Mouse (Mus musculus): ENCODE results near the gene Slc26a11. TPM values are rescaled to one million over a fixed set of nuclear protein-coding genes. Genes with fewer than 3 reads are reported as not detected.

Gene Slc26a11
- polyA plus RNA-seq, 1 experiment from 2014 or later, result 5.1 TPM

DNA sequence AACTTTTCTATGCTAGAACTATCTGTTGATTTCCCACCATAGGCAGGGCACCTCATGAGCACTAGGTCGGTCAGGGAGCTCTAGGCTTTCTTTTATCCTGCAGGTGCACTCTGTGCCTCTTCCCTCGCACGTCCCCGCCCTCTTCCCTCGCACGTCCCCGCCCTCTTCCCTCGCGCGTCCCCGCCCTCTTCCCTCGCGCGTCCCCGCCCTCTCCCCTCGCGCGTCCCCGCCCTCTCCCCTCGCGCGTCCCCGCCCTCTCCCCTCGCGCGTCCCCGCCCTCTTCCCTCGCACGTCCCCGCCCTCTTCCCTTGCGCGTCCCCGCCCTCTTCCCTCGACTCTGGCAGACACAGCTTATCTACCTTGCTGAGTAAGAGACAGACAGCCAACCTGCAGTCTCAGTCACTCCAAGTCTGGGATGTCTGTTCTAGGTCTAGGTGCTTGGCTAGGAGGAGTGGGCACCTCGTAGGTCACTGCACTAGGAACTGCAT lies 73.3 kb downstream of the Slc26a11 start:
- Histone ChIP-seq H3K4me1 (replicated peaks; ENCODE audit: control insufficient read depth, insufficient read depth, low read length) (peaks cover 11% of the 10 kb centered on the region), H3K4me3 (ENCODE audit: low read depth, low read length) (peak overlapping the region; percentile 23; the same call in 1 of the 2 replicates), H3K9me3 (ENCODE audit: control insufficient read depth, low read length) (no peaks in the 10 kb centered on the region), H3K27me3 (replicated peaks; ENCODE audit: control insufficient read depth, insufficient read depth, low read length) (no peaks in the 10 kb centered on the region), H3K27ac (ENCODE audit: low read depth, low read length) (no peak overlapping the region), H3K9ac (ENCODE audit: low read depth, low read length) (no peak overlapping the region), H3K4me2 (peak overlapping the region; percentile 59), H3K36me3 (ENCODE audit: control insufficient read depth, insufficient read depth, low read length) (peaks cover 3% of the 10 kb centered on the region)
- DNase-seq (ENCODE audit: low spot score), result peak; percentile 70
- 1% methylated on average over 29 of the region's 35 CpGs for WGBS
- ATAC-seq (replicated peaks; ENCODE audit: low FRiP score), result peak; percentile 78

MicroRNAs encoded within 50 kb of the gene (microRNA counts, 519-probe panel; counts per million panel counts)
- not detected for microRNA mmu-miR-1932

Small RNA genes lying within 50 kb of the gene (microRNA-seq; reads per million reads assigned to microRNA genes)
- gene Mir1932 (ENCODE audit: borderline number of aligned reads), result not detected

Other genes with a start within 250 kb of the Slc26a11 start
- 3.4 and 3.6 TPM in 2 replicates for gene Tbc1d16, start 127.1 kb upstream of the Slc26a11 start, polyA plus RNA-seq (2014; fragmentation: Nextera tagmentation; extraction: Ambion mirVana)
- 4.1 and 5.4 TPM in 2 replicates for gene Ccdc40, start 127.0 kb upstream of the Slc26a11 start, polyA plus RNA-seq (2014; fragmentation: Nextera tagmentation; extraction: Ambion mirVana)
- 40.5 and 42.5 TPM in 2 replicates for gene Gaa, start 87.7 kb upstream of the Slc26a11 start, polyA plus RNA-seq (2014; fragmentation: Nextera tagmentation; extraction: Ambion mirVana)
- gene Eif4a3, start 55.5 kb upstream of the Slc26a11 start, polyA plus RNA-seq (2014; fragmentation: Nextera tagmentation; extraction: Ambion mirVana), result 403 and 404 TPM in 2 replicates
- 0.32 and 0.37 TPM in 2 replicates for gene Card14, start 47.8 kb upstream of the Slc26a11 start, polyA plus RNA-seq (2014; fragmentation: Nextera tagmentation; extraction: Ambion mirVana)
- 4.4 and 5.8 TPM in 2 replicates for gene Sgsh, start within 50 bp of the Slc26a11 start, polyA plus RNA-seq (2014; fragmentation: Nextera tagmentation; extraction: Ambion mirVana)
- gene Rnf213, start 37.5 kb downstream of the Slc26a11 start, polyA plus RNA-seq (2014; fragmentation: Nextera tagmentation; extraction: Ambion mirVana), result 7.6 and 8.0 TPM in 2 replicates
- gene Endov, start 135.8 kb downstream of the Slc26a11 start, polyA plus RNA-seq (2014; fragmentation: Nextera tagmentation; extraction: Ambion mirVana), result 13.2 and 14.2 TPM in 2 replicates
- gene Nptx1, start 192.2 kb downstream of the Slc26a11 start, polyA plus RNA-seq (2014; fragmentation: Nextera tagmentation; extraction: Ambion mirVana), result 0.23 and 0.34 TPM in 2 replicates
- gene Rptor, start 247.3 kb downstream of the Slc26a11 start, polyA plus RNA-seq (2014; fragmentation: Nextera tagmentation; extraction: Ambion mirVana), result 11.8 and 13.2 TPM in 2 replicates

All from liver, embryonic 11.5 days (tissue).